Mouse (Mus musculus): ENCODE measurements around the gene Lyg2. TPM values are rescaled to one million over a fixed set of nuclear protein-coding genes. Genes with fewer than 3 reads are reported as not detected.

Lyg2 gene
- polyA plus RNA-seq, 1 experiment from 2014 or later = not detected

GRCm38 (mm10) chr1:37871704-37872103 lies 44.6 kb downstream of the Lyg2 start, which contains the start of gene Lipt1:
Lipt1 (plus strand) TSS chr1:37871738.
- Histone ChIP-seq H3K27ac (ENCODE audit: low read length) (peak within 1 kb of the TSS; percentile 75), H3K4me3 (ENCODE audit: low read depth, low read length) (peak within 1 kb of the TSS; percentile 52), H3K4me1 (ENCODE audit: control insufficient read depth, insufficient read depth, low read length) (peaks cover 12% of the 10 kb centered on the region), H3K9me3 (replicated peaks; ENCODE audit: control insufficient read depth, low read length, poor library complexity, severe bottlenecking) (peaks cover 7% of the 10 kb centered on the region; the same call in 1 of the 2 replicates), H3K36me3 (ENCODE audit: control insufficient read depth, insufficient read depth, low read length) (peaks cover 12% of the 10 kb centered on the region), H3K9ac (ENCODE audit: low read depth, low read length) (peak within 1 kb of the TSS; percentile 63), H3K27me3 (ENCODE audit: control insufficient read depth, insufficient read depth, low read depth, low read length) (peaks cover 6% of the 10 kb centered on the region; the same call in 1 of the 2 replicates), H3K4me2 (ENCODE audit: low read length) (peak within 1 kb of the TSS; percentile 78)
- ATAC-seq = peak; percentile 61
- WGBS = 8% methylated on average over 7 of the region's 7 CpGs

GRCm38 (mm10) chr1:37869362-37869761 lies 46.9 kb downstream of the Lyg2 start:
- H3K27me3 ChIP-seq (ENCODE audit: control insufficient read depth, insufficient read depth, low read depth, low read length) = peaks cover 6% of the 10 kb centered on the region; the same call in 1 of the 2 replicates
- no peak overlapping the region for H3K27ac ChIP-seq (ENCODE audit: low read length)
- no peak overlapping the region for H3K4me3 ChIP-seq (ENCODE audit: low read depth, low read length)
- no peak overlapping the region for H3K4me2 ChIP-seq (ENCODE audit: low read length)
- no peak overlapping the region for H3K9ac ChIP-seq (ENCODE audit: low read depth, low read length)
- peaks cover 21% of the 10 kb centered on the region for H3K4me1 ChIP-seq (ENCODE audit: control insufficient read depth, insufficient read depth, low read length)
- no peak for ATAC-seq
- 55% methylated on average over 2 of the region's 2 CpGs for whole genome bisulfite sequencing
- H3K9me3 ChIP-seq (replicated peaks; ENCODE audit: control insufficient read depth, low read length, poor library complexity, severe bottlenecking) = no peaks in the 10 kb centered on the region; the same call in 1 of the 2 replicates
- no peaks in the 10 kb centered on the region for H3K36me3 ChIP-seq (ENCODE audit: control insufficient read depth, insufficient read depth, low read length)

- Histone ChIP-seq H3K27me3 (ENCODE audit: control insufficient read depth, insufficient read depth, low read depth, low read length) (peaks cover 6% of the 10 kb centered on the region; the same call in 1 of the 2 replicates), H3K4me3 (ENCODE audit: low read depth, low read length) (no peak overlapping the region), H3K27ac (ENCODE audit: low read length) (no peak overlapping the region), H3K36me3 (ENCODE audit: control insufficient read depth, insufficient read depth, low read length) (no peaks in the 10 kb centered on the region), H3K4me2 (ENCODE audit: low read length) (no peak overlapping the region), H3K9me3 (replicated peaks; ENCODE audit: control insufficient read depth, low read length, poor library complexity, severe bottlenecking) (no peaks in the 10 kb centered on the region; the same call in 1 of the 2 replicates), H3K9ac (ENCODE audit: low read depth, low read length) (no peak overlapping the region), H3K4me1 (ENCODE audit: control insufficient read depth, insufficient read depth, low read length) (peaks cover 21% of the 10 kb centered on the region)
- ATAC-seq = no peak
- WGBS = 66% methylated on average over 10 of the region's 10 CpGs
Measured at GRCm38 (mm10) chr1:37868640-37869039, 47.7 kb downstream of the Lyg2 start.

- WGBS = 73% methylated on average over 10 of the region's 10 CpGs
- H3K4me2 ChIP-seq (ENCODE audit: low read length) = no peak overlapping the region
Measured at GRCm38 (mm10) chr1:37867684-37868322, 48.5 kb downstream of the Lyg2 start.

GRCm38 (mm10) chr1:37867056-37867455 lies 49.2 kb downstream of the Lyg2 start:
- H3K27ac ChIP-seq (ENCODE audit: low read length) = no peak overlapping the region
- no peaks in the 10 kb centered on the region; the same call in 1 of the 2 replicates for H3K9me3 ChIP-seq (replicated peaks; ENCODE audit: control insufficient read depth, low read length, poor library complexity, severe bottlenecking)
- H3K4me1 ChIP-seq (ENCODE audit: control insufficient read depth, insufficient read depth, low read length) = peaks cover 14% of the 10 kb centered on the region
- peaks cover 6% of the 10 kb centered on the region; the same call in 1 of the 2 replicates for H3K27me3 ChIP-seq (ENCODE audit: control insufficient read depth, insufficient read depth, low read depth, low read length)
- no peak overlapping the region for H3K9ac ChIP-seq (ENCODE audit: low read depth, low read length)
- no peak overlapping the region for H3K4me3 ChIP-seq (ENCODE audit: low read depth, low read length)
- no peaks in the 10 kb centered on the region for H3K36me3 ChIP-seq (ENCODE audit: control insufficient read depth, insufficient read depth, low read length)
- ATAC-seq = no peak
- WGBS = 83% methylated on average over 1 of the region's 1 CpGs
- no peak overlapping the region for H3K4me2 ChIP-seq (ENCODE audit: low read length)

More at GRCm38 (mm10) chr1:37867684-37868322, 48.5 kb downstream of the Lyg2 start:
- H3K9me3 ChIP-seq (replicated peaks; ENCODE audit: control insufficient read depth, low read length, poor library complexity, severe bottlenecking) = no peaks in the 10 kb centered on the region; the same call in 1 of the 2 replicates
- H3K4me3 ChIP-seq (ENCODE audit: low read depth, low read length) = no peak overlapping the region
- no peak overlapping the region for H3K27ac ChIP-seq (ENCODE audit: low read length)
- H3K9ac ChIP-seq (ENCODE audit: low read depth, low read length) = no peak overlapping the region
- H3K36me3 ChIP-seq (ENCODE audit: control insufficient read depth, insufficient read depth, low read length) = no peaks in the 10 kb centered on the region
- peaks cover 16% of the 10 kb centered on the region for H3K4me1 ChIP-seq (ENCODE audit: control insufficient read depth, insufficient read depth, low read length)
- ATAC-seq = no peak
- H3K27me3 ChIP-seq (ENCODE audit: control insufficient read depth, insufficient read depth, low read depth, low read length) = peaks cover 6% of the 10 kb centered on the region; the same call in 1 of the 2 replicates

GRCm38 (mm10) chr1:37866286-37866685 lies 50.0 kb downstream of the Lyg2 start, which contains the start of gene Tsga10:
Tsga10 (minus strand) TSS chr1:37866429.
- H3K4me2 ChIP-seq (ENCODE audit: low read length) = peak within 1 kb of the TSS; percentile 82
- peak within 1 kb of the TSS; percentile 94 for H3K27ac ChIP-seq (ENCODE audit: low read length)
- H3K9ac ChIP-seq (ENCODE audit: low read depth, low read length) = peak within 1 kb of the TSS; percentile 82
- no peaks in the 10 kb centered on the region; the same call in 1 of the 2 replicates for H3K9me3 ChIP-seq (replicated peaks; ENCODE audit: control insufficient read depth, low read length, poor library complexity, severe bottlenecking)
- ATAC-seq = no peak
- peak within 1 kb of the TSS; percentile 80 for H3K4me3 ChIP-seq (ENCODE audit: low read depth, low read length)
- WGBS = 86% methylated on average over 6 of the region's 6 CpGs
- H3K36me3 ChIP-seq (ENCODE audit: control insufficient read depth, insufficient read depth, low read length) = no peaks in the 10 kb centered on the region
- H3K4me1 ChIP-seq (ENCODE audit: control insufficient read depth, insufficient read depth, low read length) = peaks cover 9% of the 10 kb centered on the region
- peaks cover 6% of the 10 kb centered on the region; the same call in 1 of the 2 replicates for H3K27me3 ChIP-seq (ENCODE audit: control insufficient read depth, insufficient read depth, low read depth, low read length)

- no peak for ATAC-seq
Measured at GRCm38 (mm10) chr1:37865401-37866215, 50.7 kb downstream of the Lyg2 start.

GRCm38 (mm10) chr1:37864511-37865400 lies 51.5 kb downstream of the Lyg2 start:
- Histone ChIP-seq H3K4me2 (ENCODE audit: low read length) (peak overlapping the region; percentile 82), H3K36me3 (ENCODE audit: control insufficient read depth, insufficient read depth, low read length) (no peaks in the 10 kb centered on the region), H3K9ac (ENCODE audit: low read depth, low read length) (peak overlapping the region; percentile 84), H3K27ac (ENCODE audit: low read length) (peak overlapping the region; percentile 94), H3K4me3 (ENCODE audit: low read depth, low read length) (peak overlapping the region; percentile 80), H3K27me3 (ENCODE audit: control insufficient read depth, insufficient read depth, low read depth, low read length) (peaks cover 6% of the 10 kb centered on the region; the same call in 1 of the 2 replicates), H3K4me1 (ENCODE audit: control insufficient read depth, insufficient read depth, low read length) (peaks cover 9% of the 10 kb centered on the region), H3K9me3 (replicated peaks; ENCODE audit: control insufficient read depth, low read length, poor library complexity, severe bottlenecking) (no peaks in the 10 kb centered on the region; the same call in 1 of the 2 replicates)
- ATAC-seq = peak; percentile 98
- WGBS = under 1% methylated on average over 81 of the region's 90 CpGs

More at GRCm38 (mm10) chr1:37865401-37866215, 50.7 kb downstream of the Lyg2 start:
- no peaks in the 10 kb centered on the region; the same call in 1 of the 2 replicates for H3K9me3 ChIP-seq (replicated peaks; ENCODE audit: control insufficient read depth, low read length, poor library complexity, severe bottlenecking)
- 10% methylated on average over 23 of the region's 23 CpGs for WGBS
- H3K27me3 ChIP-seq (ENCODE audit: control insufficient read depth, insufficient read depth, low read depth, low read length) = peaks cover 6% of the 10 kb centered on the region; the same call in 1 of the 2 replicates
- peak overlapping the region; percentile 82 for H3K4me2 ChIP-seq (ENCODE audit: low read length)
- no peaks in the 10 kb centered on the region for H3K36me3 ChIP-seq (ENCODE audit: control insufficient read depth, insufficient read depth, low read length)
- peak overlapping the region; percentile 82 for H3K9ac ChIP-seq (ENCODE audit: low read depth, low read length)
- peaks cover 9% of the 10 kb centered on the region for H3K4me1 ChIP-seq (ENCODE audit: control insufficient read depth, insufficient read depth, low read length)
- peak overlapping the region; percentile 94 for H3K27ac ChIP-seq (ENCODE audit: low read length)
- peak overlapping the region; percentile 80 for H3K4me3 ChIP-seq (ENCODE audit: low read depth, low read length)
